Mouse (Mus musculus): ENCODE results near the gene Olfr281. TPM values are rescaled to one million over a fixed set of nuclear protein-coding genes. Genes with fewer than 3 reads are reported as not detected.

Olfr281 gene
- polyA plus RNA-seq (2012; rRNA removed): not detected in 2 replicates

GRCm38 (mm10) chr15:98452288-98452687, at the start of gene Olfr281:
Gene Olfr281 (plus strand): TSS chr15:98452588.

GRCm38 (mm10) chr15:98430925-98431324, 21.5 kb upstream of the Olfr281 start, which contains the start of gene Olfr282:
Gene Olfr282 (plus strand): TSS chr15:98431225.

DNA sequence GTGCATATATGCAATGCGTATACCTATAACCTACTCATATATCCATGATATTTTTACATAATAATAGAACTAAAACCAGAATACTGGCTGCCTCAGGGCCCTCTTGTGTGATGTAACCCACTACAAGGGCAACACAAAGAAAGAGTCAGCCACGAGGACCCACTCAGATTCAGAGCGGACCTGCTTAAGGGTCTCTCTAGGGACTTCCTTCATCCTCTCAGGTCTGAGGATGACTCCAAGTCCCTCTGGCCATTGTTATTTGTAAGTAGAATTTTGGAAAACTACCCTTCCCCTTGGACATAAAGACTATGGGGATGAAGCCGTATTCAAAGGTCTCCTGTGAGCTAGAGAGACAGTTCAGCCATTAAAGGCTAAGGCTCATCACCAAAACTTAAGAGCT, 17.2 kb downstream of the Olfr281 start, which contains the start of gene OR5BS1P:
TSS of gene OR5BS1P (plus strand) at position 301 of the 400 bp plus-strand sequence.

GRCm38 (mm10) chr15:98482701-98483100, 30.3 kb downstream of the Olfr281 start, which contains the start of gene Lalba:
Gene Lalba (minus strand): TSS chr15:98482721.

DNA sequence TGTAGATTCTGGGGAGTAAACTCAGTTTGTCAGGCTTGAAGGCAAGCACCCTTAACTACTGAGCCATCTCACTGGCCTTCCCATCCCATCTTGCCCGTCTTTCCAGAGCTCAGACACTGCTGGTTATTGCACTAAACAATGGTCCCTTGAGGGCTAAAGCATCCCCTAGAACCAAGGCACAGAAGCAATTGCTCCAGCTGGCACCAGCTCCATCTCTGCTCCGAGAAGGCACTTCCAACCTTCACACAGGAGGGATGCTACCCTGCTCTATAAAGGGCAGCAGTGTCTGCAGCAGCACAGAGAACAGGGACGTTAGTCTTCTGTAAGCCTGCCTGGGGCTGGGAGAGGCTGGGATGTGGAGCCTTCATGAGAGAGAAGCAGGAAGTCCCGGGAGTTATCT, 39.7 kb downstream of the Olfr281 start, which contains the start of gene Olfr279:
TSS of gene Olfr279 (plus strand) at position 301 of the 400 bp plus-strand sequence.

Other genes with a start within 250 kb of the Olfr281 start
- not detected in 2 replicates for gene Gm44579, start 231.6 kb upstream of the Olfr281 start, polyA plus RNA-seq (2012; rRNA removed)
- gene Olfr287, start 231.5 kb upstream of the Olfr281 start, polyA plus RNA-seq (2012; rRNA removed): 0.24 and 0.88 TPM in 2 replicates
- gene Olfr286, start 218.1 kb upstream of the Olfr281 start, polyA plus RNA-seq (2012; rRNA removed): not detected in 2 replicates
- not detected in 2 replicates for gene H1fnt, start 195.3 kb upstream of the Olfr281 start, polyA plus RNA-seq (2012; rRNA removed)
- gene Zfp641, start 156.4 kb upstream of the Olfr281 start, polyA plus RNA-seq (2012; rRNA removed): 2.1 and 2.3 TPM in 2 replicates
- not detected in 2 replicates for gene Olfr285, start 135.2 kb upstream of the Olfr281 start, polyA plus RNA-seq (2012; rRNA removed)
- not detected in 2 replicates for gene Olfr284, start 111.6 kb upstream of the Olfr281 start, polyA plus RNA-seq (2012; rRNA removed)
- not detected in 2 replicates for gene Olfr283, start 71.6 kb upstream of the Olfr281 start, polyA plus RNA-seq (2012; rRNA removed)
- not detected in 2 replicates for gene Olfr282, start 21.4 kb upstream of the Olfr281 start, polyA plus RNA-seq (2012; rRNA removed)
- gene OR5BS1P, start 17.3 kb downstream of the Olfr281 start, polyA plus RNA-seq (2012; rRNA removed): not detected in 2 replicates
- not detected in 2 replicates for gene Lalba, start 30.1 kb downstream of the Olfr281 start, polyA plus RNA-seq (2012; rRNA removed)
- gene Olfr279, start 39.8 kb downstream of the Olfr281 start, polyA plus RNA-seq (2012; rRNA removed): not detected in 2 replicates
- 40.8 and 48.7 TPM in 2 replicates for gene Kansl2, start 81.7 kb downstream of the Olfr281 start, polyA plus RNA-seq (2012; rRNA removed)
- 14.3 and 16.6 TPM in 2 replicates for gene Ccnt1, start 118.3 kb downstream of the Olfr281 start, polyA plus RNA-seq (2012; rRNA removed)
- gene 4930415O20Rik, start 118.4 kb downstream of the Olfr281 start, polyA plus RNA-seq (2012; rRNA removed): 0.99 TPM in 1 of 2 replicates, not detected in the other
- gene Adcy6, start 157.5 kb downstream of the Olfr281 start, polyA plus RNA-seq (2012; rRNA removed): 92.3 and 95.3 TPM in 2 replicates
- 122 and 125 TPM in 2 replicates for gene Cacnb3, start 178.3 kb downstream of the Olfr281 start, polyA plus RNA-seq (2012; rRNA removed)
- gene Ddx23, start 210.3 kb downstream of the Olfr281 start, polyA plus RNA-seq (2012; rRNA removed): 36.2 and 37.9 TPM in 2 replicates
- 2.1 and 2.6 TPM in 2 replicates for gene Rnd1, start 224.9 kb downstream of the Olfr281 start, polyA plus RNA-seq (2012; rRNA removed)

Measured in ovary, adult 2 months (tissue).